Mouse (Mus musculus) embryonic facial prominence, embryonic 11.5 days (tissue): Measurements from ENCODE around the gene Aqr. TPM values are rescaled to one million over a fixed set of nuclear protein-coding genes. Genes with fewer than 3 reads are reported as not detected.

Experiments
- ATAC-seq: fragments of 200-750 bp; cut with Nextera tagmentation; replicated peaks from 2 replicates; pipeline ENCODE4 v1.8.0; 2017; ENCODE audit warnings: low read depth; ENCODE audit not compliant: insufficient number of reproducible peaks, low FRiP score, low TSS enrichment
- DNase-seq: peaks from one replicate; pipeline ENCODE4 v3.0.0-alpha.2; 2015; ENCODE audit warnings: low spot score
- H3K27ac ChIP-seq: fragments of 300-500 bp; sonication (generic); replicated peaks from 2 replicates; pipeline ENCODE4 v1.5.1; 2014; ENCODE audit warnings: mild to moderate bottlenecking, low read depth, low read length, control low read depth
- H3K27me3 ChIP-seq: fragments of 300-500 bp; sonication (generic); 2 replicates; pipeline ENCODE4 v1.6.1; 2014; ENCODE audit warnings: mild to moderate bottlenecking, low read length, moderate library complexity, mixed read lengths; ENCODE audit not compliant: control insufficient read depth, insufficient read depth
- H3K36me3 ChIP-seq: fragments of 300-500 bp; sonication (generic); replicated peaks from 2 replicates; pipeline ENCODE4 v1.6.1; 2014; ENCODE audit warnings: low read depth, mild to moderate bottlenecking, low read length, moderate library complexity, mixed read lengths; ENCODE audit not compliant: control insufficient read depth, insufficient read depth
- H3K4me1 ChIP-seq: fragments of 300-500 bp; sonication (generic); 2 replicates; pipeline ENCODE4 v1.6.1; 2014; ENCODE audit warnings: low read length, mixed read lengths; ENCODE audit not compliant: control insufficient read depth, insufficient read depth
- H3K4me2 ChIP-seq: fragments of 300-500 bp; sonication (generic); 2 replicates; pipeline ENCODE4 v1.6.1; 2014; ENCODE audit warnings: low read depth, mild to moderate bottlenecking, control low read depth, low read length, moderate library complexity
- H3K4me3 ChIP-seq: fragments of 300-500 bp; sonication (generic); 2 replicates; pipeline ENCODE4 v1.5.1; 2014; ENCODE audit warnings: low read depth, low read length, control low read depth
- H3K9ac ChIP-seq: fragments of 300-500 bp; sonication (generic); replicated peaks from 2 replicates; pipeline ENCODE4 v1.6.1; 2014; ENCODE audit warnings: mild to moderate bottlenecking, control low read depth, low read length
- H3K9me3 ChIP-seq: fragments of 300-500 bp; sonication (generic); replicated peaks from 2 replicates; pipeline ENCODE4 v1.6.1; 2016; ENCODE audit warnings: mild to moderate bottlenecking, low read length, inconsistent platforms, mixed read lengths; ENCODE audit not compliant: control insufficient read depth
- WGBS: fragments of 180-500 bp; shearing (Covaris S2); extraction: QIAGEN DNeasy Blood & Tissue Kit; methylation state at CpG from one replicate; pipeline ENCODE4 v1.1.7; 2014; 5-methylcytosine and 5-hydroxymethylcytosine counted together
- polyA plus RNA-seq: library from polyadenylated mRNA; unstranded; fragments of >200 nt; fragmentation: Nextera tagmentation; extraction: Ambion mirVana; gene quantifications from 2 replicates; pipeline ENCODE4 v1.2.1, GENCODE M21; 2014

The Aqr gene
- polyA plus RNA-seq, 1 experiment from 2014 or later: 69.1 TPM

GRCm38 (mm10) chr2:114102471-114102870, 84.4 kb downstream of the Aqr start:
- Histone ChIP-seq H3K27me3 (no peaks in the 10 kb centered on the region), H3K4me2 (no peak overlapping the region), H3K9ac (no peak overlapping the region), H3K9me3 (no peaks in the 10 kb centered on the region), H3K36me3 (no peaks in the 10 kb centered on the region; the same call in none of the 2 replicates), H3K27ac (no peak overlapping the region), H3K4me3 (no peak overlapping the region), H3K4me1 (no peaks in the 10 kb centered on the region)
- DNase-seq: no peak
- no peak for ATAC-seq
- WGBS: 90% methylated on average over 3 of the region's 3 CpGs

- Histone ChIP-seq H3K4me2 (no peak overlapping the region), H3K27ac (no peak overlapping the region), H3K4me1 (no peaks in the 10 kb centered on the region), H3K27me3 (no peaks in the 10 kb centered on the region), H3K9ac (no peak overlapping the region), H3K36me3 (no peaks in the 10 kb centered on the region; the same call in none of the 2 replicates), H3K9me3 (no peaks in the 10 kb centered on the region), H3K4me3 (no peak overlapping the region)
- no peak for DNase-seq
- ATAC-seq: no peak
- WGBS: 94% methylated on average over 9 of the region's 9 CpGs
These were observed 86.0 kb downstream of the Aqr start for GRCm38 (mm10) chr2:114100834-114101233.

DNA sequence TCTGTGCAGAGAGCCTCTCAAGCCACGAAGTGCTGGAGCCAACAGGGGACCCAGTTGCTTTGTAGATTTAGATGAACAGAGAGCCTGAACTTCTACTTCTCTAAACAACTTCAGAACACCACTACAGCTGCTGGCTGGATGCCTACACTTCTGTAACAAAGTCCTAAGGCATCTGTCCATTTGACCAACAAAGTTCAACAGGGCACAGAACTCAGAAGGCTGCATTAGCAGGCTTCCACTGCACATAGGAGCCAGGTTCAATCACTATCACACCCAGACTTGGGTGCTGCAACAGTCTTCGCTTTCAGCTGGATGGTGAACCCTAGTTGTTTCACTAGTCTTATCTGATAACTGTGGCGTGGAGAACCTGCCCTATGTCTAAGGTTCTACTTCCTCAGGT, 87.0 kb downstream of the Aqr start:
- Histone ChIP-seq H3K27ac (no peak overlapping the region), H3K9ac (no peak overlapping the region), H3K27me3 (no peaks in the 10 kb centered on the region), H3K9me3 (no peaks in the 10 kb centered on the region), H3K4me3 (no peak overlapping the region), H3K4me2 (no peak overlapping the region), H3K36me3 (no peaks in the 10 kb centered on the region; the same call in none of the 2 replicates), H3K4me1 (no peaks in the 10 kb centered on the region)
- 93% methylated on average over 3 of the region's 3 CpGs for WGBS
- ATAC-seq (no peak), DNase-seq (no peak)

DNA sequence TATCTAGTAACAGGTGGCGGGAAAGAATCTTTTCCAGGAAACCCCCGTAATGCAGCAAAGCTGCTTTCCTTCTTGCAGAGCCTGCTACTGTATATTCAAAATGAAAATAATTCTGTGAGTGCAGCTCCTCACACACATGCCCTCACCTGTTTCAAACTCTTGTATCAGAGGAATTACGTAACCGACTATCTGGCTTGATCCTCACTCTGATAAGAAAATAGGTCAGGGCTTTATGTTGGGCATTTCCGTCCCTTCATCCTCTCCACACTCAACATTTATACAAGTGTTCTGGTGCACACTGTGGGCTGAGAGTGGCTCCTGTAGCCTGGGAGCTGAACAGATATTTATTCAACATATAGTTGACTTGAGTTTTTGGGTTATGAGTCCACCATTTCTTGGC, 87.7 kb downstream of the Aqr start:
- H3K36me3 ChIP-seq: no peaks in the 10 kb centered on the region; the same call in none of the 2 replicates
- H3K4me3 ChIP-seq: no peak overlapping the region
- H3K27me3 ChIP-seq: no peaks in the 10 kb centered on the region
- DNase-seq (no peak), ATAC-seq (no peak)
- H3K9me3 ChIP-seq: no peaks in the 10 kb centered on the region
- no peak overlapping the region for H3K4me2 ChIP-seq
- no peak overlapping the region for H3K9ac ChIP-seq
- 92% methylated on average over 5 of the region's 5 CpGs for WGBS
- no peak overlapping the region for H3K27ac ChIP-seq
- H3K4me1 ChIP-seq: no peaks in the 10 kb centered on the region

DNA sequence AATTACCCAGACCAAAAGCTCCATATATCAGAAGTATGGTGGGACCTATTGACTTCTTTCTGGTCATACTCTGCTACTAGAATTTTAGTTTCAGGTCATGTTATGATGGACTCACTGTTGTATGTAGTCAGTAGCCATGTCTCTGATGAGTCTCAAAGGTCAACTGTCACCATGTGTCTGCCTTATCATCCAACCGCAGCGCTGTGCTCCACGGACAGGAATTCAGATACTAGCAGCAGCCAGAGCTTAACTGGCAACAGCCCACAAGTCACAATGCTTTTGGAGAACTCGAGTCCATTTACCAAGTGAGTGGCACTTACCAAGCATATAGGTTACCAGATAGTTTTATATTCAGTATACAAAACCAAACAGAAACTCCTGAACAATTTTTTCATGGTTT, 89.2 kb downstream of the Aqr start:
- DNase-seq: no peak
- H3K4me3 ChIP-seq: no peak overlapping the region
- H3K27ac ChIP-seq: no peak overlapping the region
- no peak overlapping the region for H3K4me2 ChIP-seq
- ATAC-seq: no peak
- no peaks in the 10 kb centered on the region for H3K27me3 ChIP-seq
- H3K9me3 ChIP-seq: no peaks in the 10 kb centered on the region
- no peaks in the 10 kb centered on the region; the same call in none of the 2 replicates for H3K36me3 ChIP-seq
- no peaks in the 10 kb centered on the region for H3K4me1 ChIP-seq
- H3K9ac ChIP-seq: no peak overlapping the region
- WGBS: 96% methylated on average over 4 of the region's 4 CpGs

DNA sequence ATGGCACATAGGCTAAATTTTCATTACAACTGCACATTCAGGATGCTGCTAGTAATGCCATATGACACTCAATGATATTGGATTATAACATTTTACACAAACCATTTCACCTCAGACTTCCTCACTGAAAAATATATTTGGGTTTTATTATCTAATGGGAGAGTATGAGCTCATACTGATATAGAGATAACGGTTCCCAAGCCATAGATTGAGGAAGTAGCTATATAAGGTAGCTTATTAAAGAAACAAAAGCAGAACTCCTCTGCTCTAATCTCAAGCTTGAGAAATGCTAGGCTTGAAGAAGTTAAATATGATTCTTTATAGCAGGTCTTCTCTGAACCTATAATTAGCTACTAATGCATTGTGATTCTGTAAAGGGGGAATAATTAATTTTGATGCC, 90.3 kb downstream of the Aqr start:
- Histone ChIP-seq H3K4me1 (no peaks in the 10 kb centered on the region), H3K4me3 (no peak overlapping the region), H3K36me3 (no peaks in the 10 kb centered on the region; the same call in 1 of the 2 replicates), H3K27me3 (no peaks in the 10 kb centered on the region), H3K9me3 (no peaks in the 10 kb centered on the region), H3K9ac (no peak overlapping the region), H3K4me2 (no peak overlapping the region), H3K27ac (no peak overlapping the region)
- WGBS: 100% methylated on average over 1 of the region's 1 CpGs
- DNase-seq (no peak), ATAC-seq (no peak)

- ATAC-seq: no peak
- 88% methylated on average over 5 of the region's 5 CpGs for WGBS
- H3K9ac ChIP-seq: no peak overlapping the region
These were observed 91.5 kb downstream of the Aqr start for GRCm38 (mm10) chr2:114095348-114095747.

GRCm38 (mm10) chr2:114094696-114095095, 92.1 kb downstream of the Aqr start:
- Histone ChIP-seq H3K9ac (no peak overlapping the region), H3K36me3 (no peaks in the 10 kb centered on the region), H3K4me1 (no peaks in the 10 kb centered on the region), H3K27me3 (no peaks in the 10 kb centered on the region), H3K4me3 (no peak overlapping the region), H3K9me3 (no peaks in the 10 kb centered on the region), H3K4me2 (no peak overlapping the region), H3K27ac (no peak overlapping the region)
- ATAC-seq (no peak), DNase-seq (no peak)
- 90% methylated on average over 1 of the region's 1 CpGs for WGBS

More at GRCm38 (mm10) chr2:114095348-114095747, 91.5 kb downstream of the Aqr start:
- no peak for DNase-seq
- no peak overlapping the region for H3K4me2 ChIP-seq
- no peaks in the 10 kb centered on the region for H3K9me3 ChIP-seq
- H3K4me1 ChIP-seq: no peaks in the 10 kb centered on the region
- H3K4me3 ChIP-seq: no peak overlapping the region
- no peaks in the 10 kb centered on the region for H3K36me3 ChIP-seq
- H3K27me3 ChIP-seq: no peaks in the 10 kb centered on the region
- H3K27ac ChIP-seq: no peak overlapping the region
